Mouse (Mus musculus) small intestine, adult 2 months (tissue): ENCODE results near the gene Rack1. TPM values are rescaled to one million over a fixed set of nuclear protein-coding genes. Genes with fewer than 3 reads are reported as not detected.
A peak's percentile ranks its signal among the peaks of the same experiment; 100 is the strongest.

Experiments used
- H3K27ac ChIP-seq: fragments of 200-500 bp; 2 replicates; pipeline ENCODE4 v1.5.1; 2012; ENCODE audit warnings: low read depth, low read length, control low read depth, inconsistent platforms; ENCODE audit not compliant: insufficient read depth
- H3K27me3 ChIP-seq: fragments of 200-500 bp; 2 replicates; pipeline ENCODE4 v1.6.1; 2012; ENCODE audit warnings: mild to moderate bottlenecking, moderate library complexity, low read length, inconsistent platforms; ENCODE audit not compliant: control insufficient read depth, insufficient read depth
- H3K36me3 ChIP-seq: fragments of 200-500 bp; 2 replicates; pipeline ENCODE4 v1.6.1; 2012; ENCODE audit warnings: mild to moderate bottlenecking, low read length, control low read depth, inconsistent platforms; ENCODE audit not compliant: control insufficient read depth, insufficient read depth
- H3K4me1 ChIP-seq: fragments of 200-500 bp; 2 replicates; pipeline ENCODE4 v1.6.1; 2012; ENCODE audit warnings: low read length, inconsistent platforms, mixed read lengths; ENCODE audit not compliant: control insufficient read depth, insufficient read depth, insufficient read length
- H3K4me3 ChIP-seq: fragments of 200-500 bp; 2 replicates; pipeline ENCODE4 v1.5.1; 2012; ENCODE audit warnings: low read depth, mild to moderate bottlenecking, control low read depth, inconsistent platforms, low read length, moderate library complexity
- CTCF ChIP-seq: fragments of 200-500 bp; IDR thresholded peaks from 2 replicates; pipeline ENCODE4 v1.5.1; 2012; ENCODE audit warnings: low read depth, mild to moderate bottlenecking, control low read depth, inconsistent platforms, low read length, moderate library complexity, mixed read lengths; ENCODE audit not compliant: insufficient replicate concordance, insufficient read length; ENCODE audit errors: extremely low read depth
- POLR2A ChIP-seq: fragments of 200-500 bp; IDR thresholded peaks from 2 replicates; pipeline ENCODE4 v1.6.1; 2012; ENCODE audit warnings: low read depth, mild to moderate bottlenecking, control low read depth, inconsistent platforms, low read length, moderate library complexity
- WGBS: fragments of 180-500 bp; shearing (Covaris S2); methylation state at CpG from one replicate; pipeline ENCODE4 v1.1.7; 2018; 5-methylcytosine and 5-hydroxymethylcytosine counted together
- polyA plus RNA-seq: library from polyadenylated mRNA; depleted of rRNA; stranded (reverse); fragments of >200 nt; gene quantifications from 2 replicates; pipeline ENCODE4 v1.2.3, GENCODE M21; 2012

Rack1 gene
- polyA plus RNA-seq, 1 experiment: 1,553 TPM

- Histone ChIP-seq H3K27ac (no peak overlapping the region), H3K27me3 (no peaks in the 10 kb centered on the region), H3K4me3 (no peak overlapping the region), H3K4me1 (no peaks in the 10 kb centered on the region), H3K36me3 (no peaks in the 10 kb centered on the region)
- TF ChIP-seq POLR2A (no peak), CTCF (peak; percentile 32; the same call in 1 of the 2 replicates)
- 29% methylated on average over 17 of the region's 17 CpGs for WGBS
Observed at GRCm38 (mm10) chr11:48774443-48775298, 25.5 kb upstream of the Rack1 start.

GRCm38 (mm10) chr11:48775483-48775882, 24.6 kb upstream of the Rack1 start:
- Histone ChIP-seq H3K36me3 (no peaks in the 10 kb centered on the region), H3K27ac (no peak overlapping the region), H3K27me3 (no peaks in the 10 kb centered on the region), H3K4me1 (no peaks in the 10 kb centered on the region), H3K4me3 (no peak overlapping the region)
- 4% methylated on average over 7 of the region's 7 CpGs for WGBS
- TF ChIP-seq CTCF (peak; percentile 46; the same call in 1 of the 2 replicates), POLR2A (no peak)

DNA sequence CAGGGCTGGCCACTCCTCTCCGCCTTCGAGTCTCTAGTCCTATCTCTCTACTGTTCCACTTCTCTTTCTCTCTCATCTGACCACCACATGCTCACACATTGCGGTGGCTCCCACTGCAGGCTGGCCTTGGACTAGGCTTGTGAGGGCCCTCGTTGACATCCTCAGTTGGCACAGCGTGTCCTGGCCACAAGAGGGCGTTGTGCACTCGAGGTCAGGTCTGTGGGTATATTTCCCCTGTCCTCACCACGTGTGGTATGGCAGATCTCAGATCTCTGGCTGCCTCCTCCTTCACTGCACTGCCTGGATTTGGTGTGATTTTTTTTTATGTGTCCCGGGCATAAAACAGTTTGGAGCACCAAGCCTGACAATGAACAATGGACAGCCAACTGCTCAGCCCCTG, 23.5 kb upstream of the Rack1 start:
- H3K36me3 ChIP-seq: no peaks in the 10 kb centered on the region
- no peak overlapping the region for H3K27ac ChIP-seq
- no peaks in the 10 kb centered on the region for H3K4me1 ChIP-seq
- no peaks in the 10 kb centered on the region for H3K27me3 ChIP-seq
- H3K4me3 ChIP-seq: no peak overlapping the region
- WGBS: 43% methylated on average over 9 of the region's 9 CpGs
- TF ChIP-seq POLR2A (no peak), CTCF (no peak)

GRCm38 (mm10) chr11:48777303-48777702, 22.8 kb upstream of the Rack1 start:
- Histone ChIP-seq H3K4me1 (no peaks in the 10 kb centered on the region), H3K36me3 (no peaks in the 10 kb centered on the region), H3K27ac (no peak overlapping the region), H3K27me3 (no peaks in the 10 kb centered on the region), H3K4me3 (no peak overlapping the region)
- no peak for TF ChIP-seq POLR2A
- WGBS: 86% methylated on average over 9 of the region's 9 CpGs

DNA sequence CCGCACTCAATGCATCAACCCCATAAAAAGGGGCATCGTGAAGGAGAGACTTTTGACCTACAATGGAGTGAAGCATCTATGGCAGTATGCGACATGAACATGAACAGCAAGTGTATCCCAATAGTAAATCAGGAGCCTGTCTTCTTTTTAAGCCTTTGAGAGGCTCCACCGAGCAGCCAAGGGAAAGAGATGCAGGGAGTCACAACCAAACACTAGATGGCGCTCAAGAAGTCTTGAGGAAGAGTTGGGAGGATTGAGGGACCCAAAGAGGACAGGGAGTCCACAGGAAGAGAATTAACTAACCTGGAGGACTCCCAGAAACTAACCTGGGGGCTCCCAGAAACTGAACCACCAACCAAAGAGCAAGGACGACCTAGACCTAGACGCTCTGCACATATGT, 20.7 kb upstream of the Rack1 start:
- H3K36me3 ChIP-seq: no peaks in the 10 kb centered on the region
- TF ChIP-seq POLR2A (no peak), CTCF (peak; percentile 60; the same call in 1 of the 2 replicates)
- H3K27ac ChIP-seq: no peak overlapping the region
- no peaks in the 10 kb centered on the region for H3K4me1 ChIP-seq
- no peak overlapping the region for H3K4me3 ChIP-seq
- 42% methylated on average over 7 of the region's 7 CpGs for WGBS
- no peaks in the 10 kb centered on the region for H3K27me3 ChIP-seq

DNA sequence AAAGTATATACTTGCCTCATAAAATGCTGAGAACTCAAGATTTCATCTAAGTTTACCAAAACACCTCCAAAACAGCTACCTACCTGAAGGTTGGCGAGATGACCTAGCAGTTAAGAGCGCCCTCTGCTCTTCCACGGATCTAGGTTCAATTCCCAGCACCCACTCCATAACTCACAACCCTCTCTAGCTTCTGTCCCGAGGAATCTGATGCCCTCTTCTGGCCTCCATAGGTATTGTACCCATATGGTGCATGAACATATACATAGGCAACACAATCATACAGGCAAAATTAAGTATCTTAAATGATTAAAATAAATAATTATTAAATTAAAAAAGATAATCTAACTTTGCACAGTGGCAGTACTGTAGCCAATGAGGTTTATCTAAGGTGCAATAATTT, 17.9 kb upstream of the Rack1 start:
- no peak for TF ChIP-seq CTCF
- TF ChIP-seq POLR2A: no peak

DNA sequence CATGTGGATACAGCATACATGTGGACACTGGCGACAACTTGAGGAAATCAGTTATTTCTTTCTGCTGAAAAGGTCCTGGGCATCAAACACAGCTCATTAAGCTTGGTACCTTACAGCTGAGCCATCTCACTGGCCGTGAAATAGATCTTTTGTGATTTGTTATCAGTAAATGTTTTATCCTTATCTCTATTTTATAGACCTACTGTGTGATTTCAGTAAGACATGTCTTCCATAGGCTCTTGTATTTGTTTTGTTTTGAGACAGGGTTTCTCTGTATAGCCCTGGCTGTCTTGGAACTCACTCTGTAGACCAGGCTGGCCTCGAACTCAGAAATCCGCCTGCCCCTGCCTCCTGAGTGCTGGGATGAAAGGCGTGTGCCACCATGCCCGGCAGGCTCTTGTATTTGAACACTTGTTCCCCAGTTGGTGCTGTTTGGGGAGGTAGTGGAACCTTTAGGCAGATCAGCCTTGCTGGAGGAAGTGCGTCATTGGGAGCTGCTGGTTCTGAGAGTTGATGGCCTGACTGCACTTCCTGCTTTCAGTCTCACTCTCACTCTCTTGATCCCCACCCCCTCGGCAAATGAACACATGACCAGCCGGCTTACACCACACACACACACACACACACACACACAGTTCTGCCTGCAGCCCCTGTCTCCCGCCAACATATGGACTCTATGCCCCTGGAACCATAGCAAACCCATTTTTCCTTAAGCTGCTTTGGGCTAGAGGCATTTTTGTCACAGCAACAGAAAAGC, 12.5 kb upstream of the Rack1 start:
- Histone ChIP-seq H3K4me3 (peak overlapping the region; percentile 9; the same call in 1 of the 2 replicates), H3K4me1 (peaks cover 2% of the 10 kb centered on the region; the same call in 1 of the 2 replicates), H3K36me3 (no peaks in the 10 kb centered on the region), H3K27ac (no peak overlapping the region; the same call in 1 of the 2 replicates), H3K27me3 (no peaks in the 10 kb centered on the region)
- TF ChIP-seq POLR2A: no peak
- no peak for TF ChIP-seq CTCF
- WGBS: 45% methylated on average over 10 of the region's 10 CpGs

More for the DNA sequence above, 17.9 kb upstream of the Rack1 start:
- H3K27ac ChIP-seq: no peak overlapping the region
- 85% methylated on average over 4 of the region's 4 CpGs for WGBS
- no peaks in the 10 kb centered on the region for H3K36me3 ChIP-seq
- no peak overlapping the region for H3K4me3 ChIP-seq
- H3K4me1 ChIP-seq: no peaks in the 10 kb centered on the region
- no peaks in the 10 kb centered on the region for H3K27me3 ChIP-seq
